Mouse (Mus musculus) forebrain, embryonic 14.5 days (tissue): ENCODE measurements around the gene Slc4a1ap. TPM values are rescaled to one million over a fixed set of nuclear protein-coding genes. Genes with fewer than 3 reads are reported as not detected.

Source experiments
- ATAC-seq: fragments of 200-750 bp; cut with Nextera tagmentation; 2 replicates; pipeline ENCODE4 v1.8.0; 2017; ENCODE audit warnings: mild to moderate bottlenecking, moderate library complexity
- DNase-seq: peaks from one replicate; pipeline ENCODE4 v3.0.0-alpha.2; 2015; ENCODE audit warnings: low spot score
- H3K27ac ChIP-seq: fragments of 300-500 bp; sonication (generic); 2 replicates; pipeline ENCODE4 v1.5.1; 2014; ENCODE audit warnings: low read depth, mild to moderate bottlenecking, control low read depth, low read length, moderate library complexity
- H3K27me3 ChIP-seq: fragments of 300-500 bp; sonication (generic); replicated peaks from 2 replicates; pipeline ENCODE4 v1.6.1; 2014; ENCODE audit warnings: low read length, control low read depth, mixed read lengths; ENCODE audit not compliant: control insufficient read depth, insufficient read depth
- H3K36me3 ChIP-seq: fragments of 300-500 bp; sonication (generic); 2 replicates; pipeline ENCODE4 v1.6.1; 2014; ENCODE audit warnings: low read length, control low read depth; ENCODE audit not compliant: control insufficient read depth, insufficient read depth
- H3K4me1 ChIP-seq: fragments of 300-500 bp; sonication (generic); 2 replicates; pipeline ENCODE4 v1.6.1; 2014; ENCODE audit warnings: antibody characterized with exemption, low read length, control low read depth; ENCODE audit not compliant: control insufficient read depth, insufficient read depth
- H3K4me2 ChIP-seq: fragments of 300-500 bp; sonication (generic); 2 replicates; pipeline ENCODE4 v1.6.1; 2014; ENCODE audit warnings: mild to moderate bottlenecking, control low read depth, low read length
- H3K4me3 ChIP-seq: fragments of 300-500 bp; sonication (generic); 2 replicates; pipeline ENCODE4 v1.5.1; 2014; ENCODE audit warnings: low read depth, low read length, control low read depth
- H3K9ac ChIP-seq: fragments of 300-500 bp; sonication (generic); 2 replicates; pipeline ENCODE4 v1.6.1; 2014; ENCODE audit warnings: mild to moderate bottlenecking, low read length, control low read depth, moderate library complexity
- H3K9me3 ChIP-seq: fragments of 300-500 bp; sonication (generic); replicated peaks from 2 replicates; pipeline ENCODE4 v1.6.1; 2016; ENCODE audit warnings: low read length, control low read depth, mixed read lengths; ENCODE audit not compliant: control insufficient read depth
- WGBS: fragments of 180-500 bp; shearing (Covaris S2); extraction: QIAGEN DNeasy Blood & Tissue Kit; methylation state at CpG from one replicate; pipeline ENCODE4 v1.1.7; 2014; 5-methylcytosine and 5-hydroxymethylcytosine counted together
- polyA plus RNA-seq: library from polyadenylated mRNA; unstranded; fragments of >200 nt; fragmentation: Nextera tagmentation; extraction: Ambion mirVana; gene quantifications from 2 replicates; pipeline ENCODE4 v1.2.1, GENCODE M21; 2014

Slc4a1ap gene
- polyA plus RNA-seq, 1 experiment from 2014 or later: 20.9 TPM

GRCm38 (mm10) chr5:31596481-31597429 lies 70.0 kb downstream of the Slc4a1ap start, which contains the start of gene Mrpl33:
Gene Mrpl33, plus strand, starts transcription at chr5:31596935.
- H3K9me3 ChIP-seq: no peaks in the 10 kb centered on the region
- no peaks in the 10 kb centered on the region for H3K36me3 ChIP-seq
- H3K27ac ChIP-seq: no peak within 1 kb of the TSS
- no peak for ATAC-seq
- H3K9ac ChIP-seq: peak within 1 kb of the TSS; percentile 45
- peak within 1 kb of the TSS; percentile 20 for H3K4me3 ChIP-seq
- peak; percentile 43 for DNase-seq
- 0 out of 2 replicates have a peak, but pooled peaks cover 2% of the 10 kb centered on the region for H3K4me1 ChIP-seq
- 7% methylated on average over 26 of the region's 26 CpGs for WGBS
- peak within 1 kb of the TSS; percentile 52 for H3K4me2 ChIP-seq
- H3K27me3 ChIP-seq: no peaks in the 10 kb centered on the region

- Histone ChIP-seq H3K4me3 (no peak overlapping the region), H3K9ac (no peak overlapping the region), H3K4me1 (0 out of 2 replicates have a peak, but pooled peaks cover 2% of the 10 kb centered on the region), H3K27me3 (no peaks in the 10 kb centered on the region), H3K9me3 (no peaks in the 10 kb centered on the region), H3K27ac (no peak overlapping the region), H3K36me3 (no peaks in the 10 kb centered on the region), H3K4me2 (no peak overlapping the region)
- ATAC-seq (no peak), DNase-seq (no peak)
- 73% methylated on average over 6 of the region's 6 CpGs for WGBS
Measured at GRCm38 (mm10) chr5:31597430-31597944, 70.7 kb downstream of the Slc4a1ap start.

GRCm38 (mm10) chr5:31598121-31598520 lies 71.3 kb downstream of the Slc4a1ap start:
- no peak overlapping the region for H3K9ac ChIP-seq

GRCm38 (mm10) chr5:31598579-31598978 lies 71.8 kb downstream of the Slc4a1ap start:
- H3K4me3 ChIP-seq: no peak overlapping the region
- H3K4me1 ChIP-seq: 0 out of 2 replicates have a peak, but pooled peaks cover 2% of the 10 kb centered on the region
- H3K9me3 ChIP-seq: no peaks in the 10 kb centered on the region
- ATAC-seq (no peak), DNase-seq (peak; percentile 48)
- WGBS: 54% methylated on average over 4 of the region's 4 CpGs
- H3K36me3 ChIP-seq: no peaks in the 10 kb centered on the region
- H3K4me2 ChIP-seq: no peak overlapping the region
- no peaks in the 10 kb centered on the region for H3K27me3 ChIP-seq
- H3K9ac ChIP-seq: no peak overlapping the region
- no peak overlapping the region for H3K27ac ChIP-seq

More at GRCm38 (mm10) chr5:31598121-31598520, 71.3 kb downstream of the Slc4a1ap start:
- H3K4me3 ChIP-seq: no peak overlapping the region
- H3K36me3 ChIP-seq: no peaks in the 10 kb centered on the region
- DNase-seq: no peak
- H3K9me3 ChIP-seq: no peaks in the 10 kb centered on the region
- no peak for ATAC-seq
- no peak overlapping the region for H3K27ac ChIP-seq
- 80% methylated on average over 7 of the region's 7 CpGs for WGBS
- H3K4me2 ChIP-seq: no peak overlapping the region
- H3K4me1 ChIP-seq: 0 out of 2 replicates have a peak, but pooled peaks cover 2% of the 10 kb centered on the region
- no peaks in the 10 kb centered on the region for H3K27me3 ChIP-seq

- no peak overlapping the region for H3K4me2 ChIP-seq
- no peaks in the 10 kb centered on the region for H3K27me3 ChIP-seq
- WGBS: 78% methylated on average over 2 of the region's 2 CpGs
- no peak overlapping the region for H3K4me3 ChIP-seq
- no peaks in the 10 kb centered on the region for H3K36me3 ChIP-seq
- H3K27ac ChIP-seq: no peak overlapping the region
- ATAC-seq (no peak), DNase-seq (no peak)
- H3K9ac ChIP-seq: no peak overlapping the region
- H3K9me3 ChIP-seq: no peaks in the 10 kb centered on the region
- H3K4me1 ChIP-seq: 0 out of 2 replicates have a peak, but pooled peaks cover 2% of the 10 kb centered on the region
Measured at GRCm38 (mm10) chr5:31599161-31599560, 72.4 kb downstream of the Slc4a1ap start.

- 91% methylated on average over 7 of the region's 7 CpGs for WGBS
- Histone ChIP-seq H3K9me3 (no peaks in the 10 kb centered on the region), H3K27me3 (no peaks in the 10 kb centered on the region), H3K4me3 (no peak overlapping the region), H3K4me2 (no peak overlapping the region), H3K27ac (no peak overlapping the region), H3K36me3 (no peaks in the 10 kb centered on the region), H3K4me1 (0 out of 2 replicates have a peak, but pooled peaks cover 2% of the 10 kb centered on the region), H3K9ac (no peak overlapping the region)
- no peak for DNase-seq
- ATAC-seq: no peak
Measured at GRCm38 (mm10) chr5:31601162-31601722, 74.4 kb downstream of the Slc4a1ap start.

GRCm38 (mm10) chr5:31602377-31602776 lies 75.6 kb downstream of the Slc4a1ap start:
- Histone ChIP-seq H3K4me2 (no peak overlapping the region), H3K9me3 (no peaks in the 10 kb centered on the region), H3K36me3 (no peaks in the 10 kb centered on the region), H3K27me3 (no peaks in the 10 kb centered on the region), H3K4me3 (no peak overlapping the region), H3K4me1 (no peaks in the 10 kb centered on the region), H3K27ac (no peak overlapping the region), H3K9ac (no peak overlapping the region)
- DNase-seq (no peak), ATAC-seq (no peak)
- 84% methylated on average over 1 of the region's 1 CpGs for WGBS

- ATAC-seq (no peak), DNase-seq (no peak)
- Histone ChIP-seq H3K27me3 (no peaks in the 10 kb centered on the region), H3K4me3 (no peak overlapping the region), H3K9ac (no peak overlapping the region), H3K4me2 (no peak overlapping the region), H3K36me3 (no peaks in the 10 kb centered on the region), H3K4me1 (no peaks in the 10 kb centered on the region), H3K27ac (no peak overlapping the region), H3K9me3 (no peaks in the 10 kb centered on the region)
- 94% methylated on average over 6 of the region's 6 CpGs for WGBS
Measured at GRCm38 (mm10) chr5:31603766-31604165, 77.0 kb downstream of the Slc4a1ap start.
